Mouse (Mus musculus) left cerebral cortex, adult 8-10 months (tissue): ENCODE measurements at regions not wholly inside any gene's neighbourhood (a gene's known extent, or its start where the extent isn't known, plus 50 kb on each side); places are given as distances from the start of the nearest gene placed in this dataset.

Source experiments
- DNase-seq, 2 experiments: peaks; one replicate each; pipeline ENCODE4 v3.0.0; 2022; ENCODE audit warnings: low spot score in 2 of 2

GRCm38 (mm10) chr8:93689832-93690471 is 119.8 kb upstream of the Gnao1 start:
- DNase-seq = no peak

GRCm38 (mm10) chr8:93691375-93691774 is 118.4 kb upstream of the Gnao1 start:
- no peak for DNase-seq

GRCm38 (mm10) chr8:93691826-93692225 is 117.9 kb upstream of the Gnao1 start:
- no peak for DNase-seq

GRCm38 (mm10) chr8:93697206-93697605 is 112.6 kb upstream of the Gnao1 start:
- DNase-seq = no peak

- no peak for DNase-seq
These were observed 111.3 kb upstream of the Gnao1 start for GRCm38 (mm10) chr8:93698508-93698907.

GRCm38 (mm10) chr8:93701391-93701790 is 108.4 kb upstream of the Gnao1 start:
- no peak for DNase-seq

- no peak for DNase-seq
These were observed 97.6 kb upstream of the Gnao1 start for GRCm38 (mm10) chr8:93712066-93712706.

GRCm38 (mm10) chr8:93713221-93713620 is 96.5 kb upstream of the Gnao1 start:
- no peak for DNase-seq

GRCm38 (mm10) chr8:93724896-93725489 is 84.8 kb upstream of the Gnao1 start:
- no peak for DNase-seq

- peak in 1 of 2 experiments; percentile 61 for DNase-seq
These were observed 80.4 kb upstream of the Gnao1 start for GRCm38 (mm10) chr8:93729124-93729930.

GRCm38 (mm10) chr8:93730738-93731700 is 78.7 kb upstream of the Gnao1 start:
- no peak for DNase-seq

GRCm38 (mm10) chr8:93734818-93735217 is 74.9 kb upstream of the Gnao1 start:
- DNase-seq = no peak

- no peak for DNase-seq
These were observed 69.5 kb upstream of the Gnao1 start for GRCm38 (mm10) chr8:93740281-93740680.

GRCm38 (mm10) chr8:93748720-93749119 is 61.0 kb upstream of the Gnao1 start:
- DNase-seq = no peak

- DNase-seq = no peak
These were observed 58.8 kb upstream of the Gnao1 start for GRCm38 (mm10) chr8:93750921-93751320.

- no peak for DNase-seq
These were observed 53.8 kb upstream of the Gnao1 start for GRCm38 (mm10) chr8:93755981-93756380.
